Mouse (Mus musculus): ENCODE measurements around the gene Itpr2.

Itpr2 gene

DNA sequence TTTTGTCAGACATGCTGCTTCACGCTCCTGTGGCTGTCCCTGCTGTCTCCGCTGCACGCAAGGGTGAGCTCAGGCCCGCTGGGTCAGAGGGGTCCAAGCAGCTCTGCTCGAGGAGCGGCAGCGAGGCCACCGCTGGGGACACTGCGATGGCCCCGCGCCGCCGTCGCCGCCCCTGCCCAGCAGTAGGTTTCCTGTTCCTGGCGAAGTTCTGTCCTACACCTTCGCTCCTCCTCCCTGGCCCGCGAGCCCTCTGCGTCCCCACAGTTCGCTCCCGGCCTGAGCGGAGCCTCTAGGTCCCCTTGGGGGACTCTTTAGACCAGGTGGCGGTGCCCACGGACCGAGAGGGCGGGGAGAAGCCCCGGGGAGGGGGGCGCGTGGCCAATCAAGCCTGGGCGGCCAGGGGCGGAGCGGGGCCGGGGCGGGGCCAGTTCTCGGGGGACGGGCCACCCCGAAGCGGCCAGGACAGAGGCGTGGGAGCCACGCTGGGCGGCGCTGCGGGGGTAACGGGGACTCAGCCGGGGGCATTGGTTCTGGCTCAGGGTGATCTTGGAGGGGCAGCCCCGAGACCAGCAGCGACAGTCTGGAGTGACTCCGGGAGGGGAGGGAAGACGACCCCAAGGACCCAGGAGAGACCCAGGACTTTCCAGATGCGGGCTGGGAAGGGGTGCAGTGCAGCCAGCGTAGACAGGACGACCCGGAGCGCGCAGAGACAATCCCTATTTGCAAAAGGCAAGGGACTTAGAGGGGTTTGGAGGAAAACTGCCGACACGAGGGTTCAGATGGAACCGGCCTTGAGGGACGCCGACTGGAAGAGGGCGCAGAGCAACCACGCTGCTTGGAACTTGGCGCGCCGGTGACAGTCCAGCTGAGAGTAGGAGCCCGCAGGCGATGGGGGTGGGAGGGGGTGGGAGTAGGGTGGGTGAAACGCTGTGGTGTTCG lies at the start of gene Itpr2:
Gene Itpr2 (minus strand): TSS at position 358 of the 939 bp plus-strand sequence.
- in situ Hi-C loops (cut with MboI; ENCODE audit: low pct_unique_long_range_greater_than_20kb in 1 of 2, low sequenced_read_pairs in 2 of 2, unreplicated experiment in 1 of 2), result no loop called here

DNA sequence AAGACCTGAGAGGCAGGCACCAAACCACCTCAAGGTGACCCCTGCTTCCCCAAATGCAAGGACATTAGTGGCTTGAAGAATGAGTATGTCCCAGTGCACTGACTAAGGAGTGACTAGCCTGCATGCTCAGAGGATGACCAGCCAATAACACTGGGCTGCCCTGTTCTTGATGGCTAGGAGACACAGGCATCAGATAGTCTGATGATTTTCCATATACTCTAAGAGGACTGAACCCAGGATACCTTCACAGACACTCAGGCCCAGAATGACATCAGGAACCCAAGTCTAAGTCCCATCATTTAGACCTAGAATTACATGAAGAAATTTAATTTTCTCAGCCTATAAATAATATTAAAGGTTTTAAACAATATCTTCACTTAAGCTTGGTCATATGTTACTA lies 49.3 kb upstream of the Itpr2 start:
- in situ Hi-C loops (cut with MboI; ENCODE audit: low pct_unique_long_range_greater_than_20kb in 1 of 2, low sequenced_read_pairs in 2 of 2, unreplicated experiment in 1 of 2), result no loop called here

DNA sequence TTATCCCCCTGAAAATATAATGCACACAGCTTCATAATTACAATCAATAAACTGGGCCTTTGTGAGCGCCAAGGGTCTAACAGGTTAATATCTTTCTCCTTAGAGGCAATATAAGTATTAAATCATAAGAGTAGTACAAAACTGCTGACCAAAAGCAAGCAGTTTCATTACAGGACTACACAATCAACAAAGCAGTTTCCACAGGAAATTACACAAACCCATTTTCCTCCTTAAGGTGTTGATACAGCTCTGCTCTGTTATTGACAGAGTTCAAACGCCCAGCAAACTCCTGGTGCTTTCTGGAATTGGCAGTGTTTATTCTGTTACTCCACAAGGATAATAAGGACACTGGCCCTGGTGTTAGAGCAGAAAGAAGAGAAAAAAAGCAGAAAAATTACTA lies 48.4 kb upstream of the Itpr2 start:
- in situ Hi-C loops (cut with MboI; ENCODE audit: low pct_unique_long_range_greater_than_20kb in 1 of 2, low sequenced_read_pairs in 2 of 2, unreplicated experiment in 1 of 2), result no loop called here

DNA sequence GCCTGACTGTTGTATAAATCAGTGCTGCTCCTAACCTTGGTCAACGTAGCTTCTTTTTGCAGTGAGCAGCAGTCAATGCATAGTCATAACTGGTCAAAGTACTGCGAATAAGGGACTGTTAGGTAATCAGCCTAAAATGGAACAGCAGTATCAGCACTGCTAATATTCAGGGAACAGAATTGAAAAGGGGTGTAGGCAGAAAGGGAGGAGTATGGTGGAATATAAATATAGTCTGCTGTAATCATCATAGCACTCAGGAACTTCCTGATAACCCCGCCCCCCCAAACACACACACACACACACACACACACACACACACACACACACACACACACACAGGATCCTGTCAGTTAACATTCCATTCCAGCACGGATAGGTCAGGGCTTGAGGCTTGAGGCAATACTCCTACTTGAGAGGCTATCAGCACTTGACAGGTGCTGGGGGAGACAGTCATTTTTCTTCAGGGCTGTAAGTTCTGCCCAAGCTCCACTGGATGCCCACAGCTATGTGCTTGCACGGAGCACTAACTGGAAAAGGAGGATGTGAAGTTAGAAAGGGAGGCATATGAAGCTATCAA lies 43.4 kb upstream of the Itpr2 start:
- in situ Hi-C loops (cut with MboI; ENCODE audit: low pct_unique_long_range_greater_than_20kb in 1 of 2, low sequenced_read_pairs in 2 of 2, unreplicated experiment in 1 of 2), result no loop called here

DNA sequence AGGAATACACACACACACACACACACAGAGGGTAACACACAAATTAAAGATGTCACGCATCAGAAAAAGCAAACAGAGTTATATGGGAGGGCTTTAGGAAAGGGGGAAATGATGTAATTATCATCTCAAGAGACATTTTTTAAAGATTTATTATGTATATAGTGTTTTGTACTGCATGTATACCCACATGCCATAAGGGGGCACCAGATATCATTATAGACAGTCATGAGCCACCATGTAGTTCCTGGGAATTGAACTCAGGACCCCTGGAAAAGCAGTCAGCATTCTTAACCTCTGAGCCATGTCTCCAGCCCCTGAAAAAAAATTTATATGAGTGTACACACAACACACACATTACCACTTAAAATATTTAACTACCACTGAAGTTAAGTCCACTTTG lies 42.6 kb upstream of the Itpr2 start:
- in situ Hi-C loops (cut with MboI; ENCODE audit: low pct_unique_long_range_greater_than_20kb in 1 of 2, low sequenced_read_pairs in 2 of 2, unreplicated experiment in 1 of 2), result no loop called here

DNA sequence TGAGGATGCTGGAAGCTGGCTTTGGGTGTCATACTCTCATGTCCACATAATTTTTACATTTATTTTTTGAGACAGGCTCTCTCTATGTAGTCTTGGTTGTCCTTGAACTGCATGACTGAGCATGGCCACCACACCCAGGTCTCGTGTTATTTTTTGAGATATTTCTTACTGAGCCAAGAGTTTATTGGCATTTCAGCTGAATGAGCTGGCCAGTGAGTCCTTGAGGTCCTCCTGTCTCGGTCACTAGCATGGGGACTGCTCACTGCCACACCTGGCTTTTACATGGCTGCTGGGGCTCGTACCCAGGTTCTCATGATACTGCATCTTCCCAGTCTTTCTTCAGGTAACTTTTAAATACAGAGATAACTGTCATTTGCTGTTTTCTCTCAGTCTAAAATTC lies 38.4 kb upstream of the Itpr2 start:
- in situ Hi-C loops (cut with MboI; ENCODE audit: low pct_unique_long_range_greater_than_20kb in 1 of 2, low sequenced_read_pairs in 2 of 2, unreplicated experiment in 1 of 2), result no loop called here

DNA sequence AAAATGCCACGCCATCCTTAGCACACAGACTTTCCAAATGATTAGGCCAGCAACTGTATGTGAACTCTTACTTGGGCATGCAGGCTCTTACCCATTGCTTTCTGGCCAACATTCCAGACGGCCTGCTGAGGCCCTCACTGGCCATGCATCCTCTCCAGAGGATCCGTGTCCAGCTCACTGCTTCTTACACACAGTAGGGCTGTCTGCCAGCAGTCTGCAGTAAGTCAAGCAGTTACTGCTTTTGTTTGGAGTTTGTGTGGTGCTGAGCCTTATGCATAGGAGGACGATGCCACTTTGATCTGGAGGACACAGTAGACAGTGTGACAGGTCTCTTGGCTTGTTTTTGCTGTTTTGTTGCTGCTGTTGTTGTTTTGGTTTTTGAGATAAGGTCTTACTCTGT lies 36.6 kb upstream of the Itpr2 start:
- in situ Hi-C loops (cut with MboI; ENCODE audit: low pct_unique_long_range_greater_than_20kb in 1 of 2, low sequenced_read_pairs in 2 of 2, unreplicated experiment in 1 of 2), result no loop called here

DNA sequence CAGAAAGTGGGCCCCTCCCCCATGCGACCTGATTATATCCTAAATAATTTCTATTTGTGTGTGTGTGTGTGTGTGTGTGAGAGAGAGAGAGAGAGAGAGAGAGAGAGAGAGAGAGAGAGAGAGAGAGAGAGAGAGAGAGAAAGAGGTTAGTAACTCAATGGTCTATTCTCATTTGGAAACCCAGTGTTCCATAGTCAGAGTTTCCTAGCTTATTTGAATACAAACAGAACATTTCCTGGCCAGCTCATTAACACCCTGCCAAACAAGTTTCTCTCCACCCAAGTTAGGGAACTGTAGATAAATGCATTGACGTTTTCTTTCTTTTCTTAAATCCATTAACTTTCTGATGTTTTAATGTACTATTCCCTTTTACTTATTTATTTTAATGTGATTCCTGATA lies 36.0 kb upstream of the Itpr2 start:
- in situ Hi-C loops (cut with MboI; ENCODE audit: low pct_unique_long_range_greater_than_20kb in 1 of 2, low sequenced_read_pairs in 2 of 2, unreplicated experiment in 1 of 2), result no loop called here

DNA sequence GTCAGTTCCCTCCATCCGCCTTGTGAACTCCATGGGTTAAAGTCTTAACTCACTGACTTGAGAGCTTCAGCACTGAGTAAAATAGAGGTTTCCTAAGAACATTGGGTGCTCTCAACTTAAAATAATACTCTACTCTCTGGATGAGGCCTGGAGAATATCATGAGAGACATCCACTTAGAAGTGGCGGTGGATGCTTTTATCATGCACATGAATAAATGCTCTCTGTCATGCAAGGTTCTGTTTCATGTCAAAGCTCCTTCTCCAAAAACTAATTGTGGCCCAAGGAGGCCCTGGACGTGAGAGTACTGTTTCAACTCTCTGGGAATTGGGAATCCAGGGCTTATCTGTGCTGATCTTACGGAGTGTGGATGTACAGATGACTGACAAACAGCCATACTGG lies 35.1 kb upstream of the Itpr2 start:
- in situ Hi-C loops (cut with MboI; ENCODE audit: low pct_unique_long_range_greater_than_20kb in 1 of 2, low sequenced_read_pairs in 2 of 2, unreplicated experiment in 1 of 2), result no loop called here

DNA sequence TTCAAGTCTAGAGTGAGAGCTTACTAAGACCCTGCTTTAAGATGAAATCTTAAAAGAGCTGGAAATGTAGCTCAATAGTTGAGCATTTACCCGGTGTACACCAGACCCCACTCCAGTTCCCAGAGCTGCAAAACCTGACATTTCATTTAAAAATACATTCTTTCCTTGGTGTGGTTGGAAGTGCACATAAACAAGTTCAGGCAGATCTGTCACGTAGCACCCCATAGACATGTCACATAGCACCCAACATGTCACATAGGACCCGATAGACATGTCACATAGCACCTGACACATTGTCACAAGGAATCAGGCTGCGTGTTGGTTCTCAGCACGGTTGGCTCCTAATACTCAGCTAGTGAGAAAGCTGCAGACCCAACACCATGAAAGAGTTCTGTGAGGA lies 33.5 kb upstream of the Itpr2 start:
- in situ Hi-C loops (cut with MboI; ENCODE audit: low pct_unique_long_range_greater_than_20kb in 1 of 2, low sequenced_read_pairs in 2 of 2, unreplicated experiment in 1 of 2), result no loop called here

DNA sequence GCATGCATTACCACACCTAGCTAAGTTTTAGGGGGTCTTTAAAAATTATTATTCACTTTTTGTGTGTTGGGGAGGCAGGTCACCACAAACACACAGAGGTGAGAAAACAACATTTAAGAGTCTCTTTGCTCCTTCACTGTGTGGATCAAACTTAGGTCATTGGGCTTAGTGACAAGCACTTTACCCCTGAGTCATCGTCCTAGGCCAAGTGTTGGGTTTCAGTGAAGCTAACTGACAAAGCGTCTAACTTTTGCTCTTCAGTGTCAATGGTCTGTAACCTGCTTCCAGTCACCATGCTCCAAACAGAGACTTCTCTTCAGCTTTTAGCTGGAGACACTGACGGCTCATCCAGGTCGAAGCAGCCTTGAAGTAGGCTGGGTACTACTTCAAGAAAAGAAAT lies 31.1 kb upstream of the Itpr2 start:
- in situ Hi-C loops (cut with MboI; ENCODE audit: low pct_unique_long_range_greater_than_20kb in 1 of 2, low sequenced_read_pairs in 2 of 2, unreplicated experiment in 1 of 2), result no loop called here

DNA sequence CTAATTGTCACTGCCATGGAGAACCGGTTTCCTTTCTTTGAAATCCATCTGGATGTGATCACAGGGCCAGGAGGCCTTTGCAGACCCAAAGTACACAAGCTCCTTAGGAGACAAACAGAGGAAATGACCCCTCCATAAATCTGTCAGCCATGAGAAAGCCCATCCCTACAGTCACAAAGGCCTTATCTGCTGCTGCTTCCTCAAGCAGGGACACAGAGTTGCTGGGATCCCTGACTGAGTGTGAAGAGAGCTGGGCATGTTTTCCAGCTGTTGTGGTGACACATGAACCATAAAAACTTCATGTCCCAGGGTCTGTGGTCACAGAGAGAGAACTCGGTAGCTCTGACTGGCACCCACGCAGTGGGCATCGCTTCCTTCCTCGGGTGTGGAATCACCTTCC lies 28.7 kb upstream of the Itpr2 start:
- in situ Hi-C loops (cut with MboI; ENCODE audit: low pct_unique_long_range_greater_than_20kb in 1 of 2, low sequenced_read_pairs in 2 of 2, unreplicated experiment in 1 of 2), result no loop called here

DNA sequence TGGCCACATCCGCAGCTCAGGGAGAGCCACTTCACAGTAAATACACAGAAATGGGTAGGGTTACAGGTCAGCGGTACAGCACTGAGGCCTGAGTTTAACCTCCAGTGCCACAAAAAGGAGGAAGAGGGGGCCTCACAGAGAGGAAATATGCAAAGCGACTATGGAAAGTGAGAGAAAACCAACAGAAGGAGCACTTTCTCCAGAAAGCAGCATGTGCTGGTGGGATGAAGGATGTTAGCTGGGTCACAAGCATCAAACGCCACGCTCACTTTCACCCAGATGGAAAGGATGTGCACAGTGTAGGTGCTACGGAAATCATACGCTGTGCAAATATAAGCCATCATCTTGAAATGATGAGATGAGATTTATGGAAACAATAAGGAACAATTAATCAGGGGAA lies 28.3 kb upstream of the Itpr2 start:
- in situ Hi-C loops (cut with MboI; ENCODE audit: low pct_unique_long_range_greater_than_20kb in 1 of 2, low sequenced_read_pairs in 2 of 2, unreplicated experiment in 1 of 2), result no loop called here

DNA sequence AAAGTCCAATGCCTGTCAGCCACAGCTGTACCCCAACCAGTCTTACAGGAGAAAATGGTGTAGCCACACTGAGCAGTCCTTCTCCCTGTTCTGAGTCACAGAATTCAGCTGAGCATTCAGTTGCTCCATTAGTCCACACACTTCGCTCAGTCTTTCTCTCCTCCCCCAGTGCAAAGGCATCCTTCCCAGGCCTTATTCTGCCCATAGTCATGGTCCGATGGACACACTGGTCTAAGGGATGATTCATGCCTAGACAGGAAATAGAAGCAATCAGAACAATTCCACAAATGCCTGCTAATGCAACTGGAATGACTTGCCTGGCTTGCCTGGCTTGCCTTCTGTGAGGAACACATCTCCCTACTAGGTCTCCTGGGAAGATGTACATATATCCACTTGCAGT lies 25.5 kb upstream of the Itpr2 start:
- in situ Hi-C loops (cut with MboI; ENCODE audit: low pct_unique_long_range_greater_than_20kb in 1 of 2, low sequenced_read_pairs in 2 of 2, unreplicated experiment in 1 of 2), result no loop called here

DNA sequence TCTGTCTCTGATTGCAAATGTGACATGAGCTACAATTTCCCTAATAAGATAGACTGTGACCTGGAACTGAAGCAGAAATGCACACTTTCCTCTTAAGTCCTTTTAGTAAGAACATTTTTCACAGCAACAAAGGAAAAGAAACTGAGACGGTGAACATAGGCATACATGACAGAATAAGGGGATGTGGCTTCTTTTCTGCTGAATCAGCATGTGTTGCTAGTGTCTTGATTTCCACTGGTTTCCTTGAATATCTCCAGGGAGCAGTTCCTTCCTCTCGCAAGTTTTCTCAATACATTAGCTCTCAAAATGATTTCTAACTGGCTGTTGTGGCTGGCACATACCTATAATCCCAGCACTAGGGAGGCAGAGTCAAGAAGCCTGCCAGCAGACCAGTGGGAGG lies 23.5 kb upstream of the Itpr2 start:
- in situ Hi-C loops (cut with MboI; ENCODE audit: low pct_unique_long_range_greater_than_20kb in 1 of 2, low sequenced_read_pairs in 2 of 2, unreplicated experiment in 1 of 2), result no loop called here

DNA sequence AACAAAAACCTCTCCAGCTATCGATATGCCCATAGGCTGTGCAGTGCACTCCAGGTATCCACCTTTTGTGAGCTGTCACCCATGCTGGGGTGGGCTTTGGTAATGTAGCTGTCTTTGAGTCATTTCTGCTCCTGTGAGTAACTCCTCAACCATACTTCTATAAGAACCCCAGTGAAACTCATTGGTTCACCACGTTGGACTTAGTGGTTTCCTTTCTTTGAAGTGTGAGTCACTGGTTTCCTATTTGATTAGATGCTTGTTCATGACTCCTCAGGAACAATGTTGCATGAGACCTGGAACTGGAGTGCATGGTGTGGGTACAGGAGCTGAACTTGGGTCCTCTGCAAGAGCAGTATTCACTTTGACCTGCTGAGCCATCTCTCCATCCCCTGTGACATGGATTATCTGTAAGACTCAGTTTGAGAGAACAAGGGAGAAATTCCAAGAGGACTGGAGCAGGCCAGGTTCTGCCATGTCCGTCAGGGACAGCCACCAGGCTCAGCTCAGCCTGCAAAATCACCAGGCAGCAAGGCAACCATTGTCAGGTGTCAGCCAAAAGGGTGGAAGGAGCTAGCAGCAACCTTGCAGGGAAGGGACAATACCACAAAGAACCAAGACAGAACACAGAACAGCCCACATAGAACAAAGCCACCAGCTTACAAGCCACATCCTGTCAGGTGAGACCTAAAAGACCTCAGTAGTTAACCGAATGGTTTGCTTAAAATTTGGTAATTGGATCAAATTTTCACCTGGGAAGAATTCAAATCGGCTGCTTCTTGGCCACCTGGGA lies 19.6 kb upstream of the Itpr2 start:
- in situ Hi-C loops (cut with MboI; ENCODE audit: low pct_unique_long_range_greater_than_20kb in 1 of 2, low sequenced_read_pairs in 2 of 2, unreplicated experiment in 1 of 2), result no loop called here

DNA sequence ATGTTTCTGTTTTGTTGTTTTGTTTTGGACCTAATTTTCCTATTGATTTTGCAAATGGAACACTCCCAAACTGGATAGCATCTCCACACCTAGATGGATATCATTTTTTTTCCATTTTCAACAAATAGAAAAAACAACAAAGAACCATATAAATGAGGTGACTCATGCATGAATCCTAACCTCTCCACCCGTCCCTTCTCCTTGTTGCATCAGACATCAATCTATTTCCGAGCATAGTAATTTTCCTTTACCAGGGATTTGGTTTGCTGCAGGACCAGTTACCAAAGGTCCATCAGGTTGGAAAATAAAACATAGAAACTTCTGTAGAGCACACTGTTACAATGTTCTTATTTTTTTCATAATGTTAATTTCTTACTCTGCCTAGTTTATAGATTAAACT lies 17.0 kb upstream of the Itpr2 start:
- in situ Hi-C loops (cut with MboI; ENCODE audit: low pct_unique_long_range_greater_than_20kb in 1 of 2, low sequenced_read_pairs in 2 of 2, unreplicated experiment in 1 of 2), result no loop called here

DNA sequence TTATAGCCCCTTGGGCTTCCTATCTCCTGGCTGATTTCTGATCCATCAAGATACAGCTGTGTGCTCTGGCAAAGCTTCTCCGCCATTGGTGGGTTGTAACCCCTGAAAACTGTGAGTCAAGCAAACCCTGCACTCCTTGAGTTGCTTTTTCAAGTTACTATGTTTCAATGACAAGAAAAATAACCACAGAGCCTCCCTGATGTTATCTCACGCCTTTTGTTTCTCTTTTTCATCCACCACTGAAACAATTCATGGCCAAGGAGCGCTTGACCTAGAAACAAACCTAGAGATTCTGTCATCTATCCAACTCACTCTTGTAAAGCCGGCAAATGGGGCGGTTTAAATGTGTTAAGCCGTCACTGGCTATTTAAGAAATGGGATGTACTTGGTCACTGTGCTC lies 13.9 kb upstream of the Itpr2 start:
- in situ Hi-C loops (cut with MboI; ENCODE audit: low pct_unique_long_range_greater_than_20kb in 1 of 2, low sequenced_read_pairs in 2 of 2, unreplicated experiment in 1 of 2), result no loop called here

DNA sequence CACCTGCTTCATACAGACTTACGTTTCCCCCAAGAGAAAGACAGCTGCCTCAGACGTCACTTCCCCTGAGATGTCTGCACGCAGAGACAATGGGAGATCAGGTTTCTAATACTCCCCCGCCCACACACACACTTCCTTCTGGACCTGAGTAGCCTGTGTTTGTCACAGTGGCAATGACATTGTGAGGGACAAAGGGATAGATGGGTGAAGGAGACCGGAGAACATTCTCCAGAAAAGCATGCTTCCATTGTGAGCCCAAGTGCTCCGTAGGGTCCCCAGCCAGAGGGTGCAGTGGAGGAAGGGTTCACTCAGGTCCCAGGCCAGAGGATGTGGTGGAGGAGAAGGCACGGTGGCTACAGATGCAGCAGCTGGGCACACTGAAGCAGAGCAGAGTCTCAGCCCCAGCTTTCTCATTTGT lies 12.5 kb upstream of the Itpr2 start:
- in situ Hi-C loops (cut with MboI; ENCODE audit: low pct_unique_long_range_greater_than_20kb in 1 of 2, low sequenced_read_pairs in 2 of 2, unreplicated experiment in 1 of 2), result no loop called here
